Mouse (Mus musculus) liver, embryonic 14.5 days (tissue): ENCODE data around the gene Cemip2.

Source experiments
- CTCF ChIP-seq: IDR thresholded peaks from 2 replicates; pipeline ENCODE4 v1.5.1; 2016; ENCODE audit warnings: antibody characterized with exemption, low read depth, control low read depth
- EP300 ChIP-seq: IDR thresholded peaks from 2 replicates; pipeline ENCODE4 v1.6.1; 2016; ENCODE audit warnings: antibody characterized with exemption, low read depth

DNA sequence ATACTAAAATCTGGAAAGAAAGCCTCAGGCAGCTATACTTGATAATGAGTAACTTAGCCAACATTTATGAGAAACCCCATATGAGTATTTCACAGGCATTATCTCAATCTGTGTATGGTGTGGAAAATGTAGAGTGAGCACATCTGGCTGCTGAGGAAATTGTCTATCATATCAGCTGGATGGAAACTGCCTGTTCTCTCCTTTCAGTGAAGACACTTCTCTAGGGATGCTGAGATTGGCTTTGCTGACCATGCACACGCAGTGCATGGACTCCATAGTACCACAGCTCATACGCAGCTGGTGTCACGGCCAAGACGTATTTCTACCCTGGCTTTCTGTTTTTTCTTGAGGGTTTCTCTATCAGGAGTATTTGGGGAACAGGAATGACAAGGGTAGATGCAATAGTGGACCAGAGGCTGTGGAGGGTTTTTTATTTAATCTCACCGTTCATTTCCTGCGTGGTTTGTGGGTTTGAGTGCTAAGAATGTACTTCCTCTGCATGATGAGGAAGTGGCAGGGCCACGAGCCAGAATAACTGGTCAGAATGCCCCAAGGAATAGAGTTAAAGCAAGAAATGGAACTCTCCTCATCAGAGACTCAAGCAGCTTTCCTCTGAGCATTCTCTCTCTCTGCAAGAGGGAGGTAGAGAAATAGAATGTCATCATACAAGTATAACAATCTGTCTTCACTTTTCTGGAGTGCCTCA lies 119.1 kb downstream of the Cemip2 start:
- TF ChIP-seq CTCF: no peak
- no peak for TF ChIP-seq EP300
